Mouse (Mus musculus) mesoderm, embryonic 11.5 days (tissue): ENCODE data around the gene Nxn.
A peak's percentile ranks its signal among the peaks of the same experiment; 100 is the strongest.

Experiments used
- DNase-seq: peaks from one replicate; pipeline ENCODE4 v3.0.0-alpha.2; 2012; ENCODE audit warnings: low read depth, low spot score

Gene Nxn

DNA sequence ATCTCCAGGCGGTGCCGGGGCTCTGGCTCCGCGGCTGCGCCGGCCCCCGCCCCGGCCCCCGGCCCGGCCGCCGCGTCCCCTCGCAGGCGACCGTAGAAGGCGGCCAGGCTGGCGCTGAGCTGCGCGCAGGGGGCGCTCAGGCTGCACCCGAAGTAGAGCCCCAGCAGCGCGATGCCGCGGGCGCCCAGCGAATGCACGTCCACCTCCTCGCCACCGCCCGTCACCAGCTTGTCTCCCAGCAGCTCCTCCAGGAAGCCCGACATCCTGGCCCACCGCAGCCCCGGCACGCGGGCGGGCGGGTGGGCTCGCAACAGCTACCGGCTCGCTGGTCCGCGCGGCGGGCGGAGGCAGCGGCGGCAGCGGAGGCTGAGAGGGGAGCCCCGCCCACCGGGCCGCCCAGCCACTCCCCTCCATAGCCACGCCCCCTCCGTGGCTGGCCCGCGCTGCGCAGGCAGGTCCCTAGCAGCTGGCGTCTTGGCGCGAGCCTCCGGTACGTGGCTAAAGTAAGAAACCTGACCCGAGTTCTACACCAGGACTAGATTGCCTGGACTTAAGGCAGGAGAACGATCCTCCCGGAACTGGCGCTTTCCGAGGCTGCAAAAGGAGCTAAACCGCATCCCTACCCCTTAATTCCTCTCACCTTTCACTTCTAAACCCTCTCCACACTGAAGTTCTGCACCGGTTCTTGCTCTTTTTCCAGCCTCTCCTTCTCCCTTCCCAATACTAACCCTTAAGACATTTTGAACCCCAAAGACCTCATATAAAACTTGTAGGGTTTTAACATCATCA lies at the start of gene Nxn:
Gene Nxn, minus strand, starts transcription at position 343 of the 789 bp plus-strand sequence.
- peak; percentile 93 for DNase-seq

DNA sequence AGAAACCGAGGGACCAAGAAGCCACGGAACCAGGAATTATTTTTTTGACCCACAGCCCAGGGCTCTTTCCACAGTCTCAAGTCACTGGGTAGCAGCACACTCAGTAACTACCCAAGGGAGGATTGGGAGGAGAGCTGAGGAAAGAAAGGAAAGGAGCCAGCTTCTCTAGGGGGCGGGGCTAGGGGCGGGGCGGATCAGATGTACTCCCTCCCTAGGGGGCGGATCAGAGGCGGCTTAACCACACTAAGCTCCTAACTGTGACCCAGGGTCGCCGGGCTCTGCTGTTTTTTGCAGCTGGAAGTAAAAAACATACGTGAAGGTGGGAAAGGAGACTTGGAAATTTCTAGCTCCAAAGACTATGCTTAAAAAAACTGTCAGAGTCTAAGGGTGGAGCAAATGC lies 47.3 kb upstream of the Nxn start:
- peak; percentile 68 for DNase-seq

DNA sequence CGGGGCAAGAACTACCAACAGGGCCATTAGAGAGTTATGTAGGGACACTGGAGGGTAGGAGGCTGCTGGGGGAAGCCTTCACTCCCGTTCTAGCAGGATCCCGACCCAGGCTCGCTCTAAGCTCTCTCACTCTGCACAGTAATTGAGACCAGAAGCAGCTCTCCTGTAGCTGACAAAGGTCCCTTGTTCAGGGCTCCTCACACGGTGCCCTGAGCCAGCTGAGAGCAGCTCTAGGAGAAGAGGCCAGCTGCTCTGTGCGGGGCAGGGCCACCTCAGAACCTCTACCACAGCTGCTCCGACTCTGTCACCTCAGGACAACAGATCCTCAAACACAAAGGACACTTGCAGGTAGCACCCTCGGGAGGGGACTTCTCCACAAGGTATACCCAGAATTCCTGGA lies 46.5 kb upstream of the Nxn start:
- DNase-seq: peak; percentile 52

DNA sequence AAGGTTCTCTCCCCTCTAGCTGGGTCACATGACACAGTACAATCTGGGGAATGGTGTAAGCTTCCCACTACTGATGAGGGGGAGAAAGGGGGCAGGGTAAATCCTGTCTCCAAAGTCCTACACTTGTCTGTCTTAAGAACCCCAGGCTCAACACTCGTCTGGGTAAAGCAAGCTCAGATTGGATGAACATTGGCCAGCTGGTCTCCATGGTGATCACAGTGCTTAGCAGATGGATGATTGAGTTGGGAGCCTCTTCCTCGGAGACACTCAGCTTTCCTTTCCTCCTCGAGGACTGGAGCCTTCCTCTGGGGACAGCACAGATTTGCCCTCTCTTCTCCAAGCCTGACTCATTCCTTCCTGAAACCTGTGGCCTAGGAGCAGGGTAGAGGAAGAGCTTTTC lies 40.7 kb upstream of the Nxn start:
- DNase-seq: no peak

DNA sequence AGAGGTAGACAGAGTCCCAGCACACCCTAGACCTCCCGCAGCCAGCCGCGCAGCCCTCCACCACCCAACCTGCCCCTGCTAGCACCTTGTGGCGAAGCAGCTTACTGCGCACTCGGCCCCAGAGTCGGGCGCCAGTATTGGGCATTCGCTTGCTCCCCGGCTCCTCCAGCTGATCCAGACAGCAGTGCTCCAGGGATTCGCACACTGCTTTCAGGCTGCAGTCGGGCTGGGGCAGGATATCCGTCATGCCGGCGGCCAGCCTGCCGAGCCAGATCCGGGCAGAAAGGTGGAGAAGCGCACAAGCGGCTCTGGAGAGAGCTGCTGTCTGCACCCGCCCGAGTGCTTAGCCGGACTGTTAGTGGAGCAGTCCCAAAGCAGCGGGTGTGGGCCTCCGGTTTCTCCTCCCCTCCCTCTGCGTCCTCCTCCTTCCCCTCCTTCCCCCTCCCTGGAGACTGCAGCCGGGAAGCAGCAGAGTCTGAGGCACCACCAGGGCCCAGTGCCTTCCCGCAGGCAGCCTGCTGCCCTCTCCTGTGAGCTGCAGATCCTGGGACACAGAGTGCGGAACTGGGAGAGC lies 38.0 kb upstream of the Nxn start:
- DNase-seq: peak; percentile 62

DNA sequence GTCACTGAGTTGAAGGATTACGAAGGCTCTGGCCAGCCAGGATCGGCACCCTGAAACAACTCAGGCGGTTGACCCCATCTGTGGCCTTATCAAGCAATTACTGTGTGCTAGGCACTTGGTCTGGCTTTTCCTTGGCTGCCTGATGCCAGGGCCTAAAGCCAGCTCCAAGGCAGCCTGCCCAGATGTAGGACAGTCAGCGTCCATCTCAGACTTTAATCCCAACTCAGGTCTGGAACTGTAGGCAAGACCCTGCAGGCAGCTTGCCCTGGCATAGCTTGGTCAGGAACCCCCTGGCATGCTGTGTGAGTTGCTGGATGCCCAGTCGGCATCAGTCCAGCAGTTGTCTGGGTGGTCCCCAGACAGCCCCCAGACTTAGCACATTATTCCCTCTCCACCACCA lies 37.1 kb upstream of the Nxn start:
- no peak for DNase-seq

DNA sequence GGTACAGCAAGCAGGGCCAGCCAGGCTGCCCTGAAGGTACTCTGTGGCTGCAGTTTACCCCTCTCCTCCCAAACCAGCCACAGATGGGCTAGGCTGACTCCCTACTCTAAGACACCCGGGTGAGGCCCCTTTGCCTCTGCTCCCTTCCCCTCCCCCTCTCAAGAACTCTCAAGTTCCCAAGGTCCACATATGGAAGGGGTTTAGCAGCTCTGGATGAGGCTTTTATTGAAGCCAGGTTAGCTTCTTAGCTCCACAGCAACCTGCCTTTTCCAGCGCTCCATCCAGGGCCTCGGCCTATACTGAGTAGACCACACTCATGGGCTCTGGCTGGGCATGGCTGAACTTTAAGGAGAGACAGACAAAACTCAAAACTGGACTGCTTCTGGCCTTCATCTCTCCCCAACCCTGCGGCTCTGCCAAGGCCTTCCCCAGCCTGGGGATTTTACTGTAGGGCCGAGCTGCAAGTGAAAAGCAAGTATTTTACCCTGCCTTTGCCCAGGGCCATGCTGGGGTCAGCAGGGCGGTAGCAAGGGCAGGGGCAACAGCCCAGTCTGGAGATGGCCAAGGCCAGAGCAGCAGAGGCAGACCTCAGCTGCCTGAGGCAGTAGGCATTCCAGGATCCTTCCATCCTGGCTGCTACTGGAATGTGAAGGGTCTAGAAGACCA lies 31.2 kb upstream of the Nxn start:
- peak; percentile 62 for DNase-seq

DNA sequence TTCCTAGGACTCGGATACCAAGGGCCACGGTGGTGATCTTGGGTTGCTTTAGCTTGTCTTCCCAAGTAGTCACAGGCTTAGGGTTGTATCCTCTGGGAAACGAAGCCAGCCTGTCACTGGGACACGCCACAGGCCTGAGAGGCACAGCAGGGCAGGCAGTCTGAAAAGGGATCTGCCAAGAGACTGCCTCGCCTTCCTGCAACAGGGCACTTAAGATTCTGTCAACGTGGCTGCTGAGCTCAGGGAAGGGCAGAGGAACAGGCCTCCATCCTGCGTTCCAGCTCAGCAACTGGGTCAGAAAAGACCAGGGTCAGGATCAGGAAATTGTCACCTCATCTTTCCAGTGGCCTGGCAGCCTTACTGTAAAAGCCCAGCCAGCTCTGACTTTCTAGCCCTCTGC lies 30.6 kb upstream of the Nxn start:
- DNase-seq: no peak

DNA sequence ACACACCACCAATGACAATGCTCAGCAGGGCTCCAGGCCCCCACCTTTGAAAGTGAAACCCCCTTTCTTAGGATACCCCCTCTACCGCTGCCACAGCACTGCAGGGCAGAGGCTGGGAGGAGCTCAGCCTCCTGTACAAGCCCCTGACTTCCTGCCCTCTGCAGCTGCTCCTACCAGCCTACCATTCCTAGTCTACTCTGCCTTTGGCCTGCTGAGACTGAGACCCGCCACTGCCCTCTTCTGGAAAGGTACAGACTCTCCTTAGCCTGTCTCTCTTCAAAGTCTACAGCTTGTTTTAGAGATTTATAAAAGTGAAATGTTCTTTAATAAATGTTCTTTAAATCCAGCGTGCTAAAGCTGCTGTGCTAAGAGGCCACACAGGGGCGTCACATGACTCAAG lies 30.1 kb upstream of the Nxn start:
- no peak for DNase-seq

DNA sequence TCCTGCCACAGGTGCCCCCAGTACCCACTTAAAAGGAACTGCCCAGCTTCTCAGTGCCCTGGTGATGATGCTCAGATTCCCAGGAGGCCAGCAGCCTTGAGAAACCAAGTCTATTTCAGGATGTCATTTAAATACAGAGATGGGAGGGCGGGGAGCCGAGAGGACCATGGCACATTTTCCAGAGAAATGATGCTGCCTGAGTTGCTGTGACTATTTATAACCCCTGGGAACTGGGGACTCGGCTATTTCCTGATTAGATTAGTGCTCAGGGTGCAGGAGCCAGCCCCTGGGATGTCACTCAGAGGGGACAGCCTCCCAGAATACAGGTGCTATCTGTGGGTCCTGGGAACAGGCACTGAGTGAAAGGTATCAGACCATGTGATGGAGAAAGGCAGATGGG lies 28.8 kb upstream of the Nxn start:
- DNase-seq: no peak

DNA sequence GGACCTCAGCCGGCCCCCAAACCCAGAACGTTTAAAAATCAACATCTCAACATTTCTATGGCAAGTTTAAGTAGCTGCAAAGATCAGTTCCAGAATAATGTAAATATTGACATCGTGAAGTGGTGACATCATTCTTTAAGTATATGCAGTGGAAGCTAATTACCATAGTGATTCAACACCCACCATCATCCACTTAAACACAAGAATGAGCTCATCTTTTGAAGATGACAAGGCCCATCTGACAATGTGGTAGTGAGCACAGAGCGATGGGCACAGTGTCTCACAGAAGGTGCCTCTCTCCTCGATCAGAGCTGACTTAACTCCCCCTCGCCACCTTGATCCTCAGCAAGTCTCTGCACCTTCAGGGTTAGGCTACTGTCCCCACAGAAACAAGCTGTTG lies 26.8 kb upstream of the Nxn start:
- DNase-seq: no peak

DNA sequence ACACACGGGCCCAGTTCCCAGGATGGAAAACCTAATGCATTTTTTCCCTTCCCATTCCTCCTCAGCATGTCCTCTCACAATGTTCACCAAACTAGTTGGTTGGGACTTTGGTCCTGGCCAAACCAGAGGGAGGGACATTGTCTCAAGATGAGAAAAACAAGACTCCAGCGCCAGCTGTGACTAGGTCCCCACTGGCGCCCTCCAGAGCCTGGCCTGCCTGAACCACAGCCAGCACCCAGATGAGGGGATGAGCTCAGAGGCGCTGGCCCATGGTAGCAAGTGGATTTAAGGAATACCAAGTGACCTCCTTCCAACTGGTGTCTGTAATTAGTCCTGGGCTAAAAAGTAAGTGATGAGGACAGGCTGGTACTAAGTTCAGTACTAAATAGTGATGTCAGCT lies 22.0 kb upstream of the Nxn start:
- DNase-seq: no peak

DNA sequence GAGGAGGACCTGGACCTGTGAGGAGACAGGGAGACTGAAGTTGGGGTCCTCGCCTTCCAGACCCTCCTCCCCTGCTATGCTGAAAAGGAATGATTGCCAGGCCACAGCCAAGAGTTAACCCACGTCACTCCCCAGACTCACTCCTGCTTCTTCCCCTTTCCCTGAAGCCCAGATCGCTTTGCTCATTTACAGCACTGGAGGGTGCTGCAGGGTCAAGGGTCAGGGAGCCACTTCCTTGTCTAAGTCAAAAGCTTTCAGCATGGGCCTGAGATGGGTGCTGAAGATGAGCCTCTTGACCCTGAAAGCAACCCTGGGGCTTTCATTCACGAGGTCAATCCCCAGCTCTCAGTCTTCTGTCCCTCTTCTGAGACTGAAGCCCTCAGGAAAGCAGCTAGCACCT lies 20.2 kb upstream of the Nxn start:
- no peak for DNase-seq

DNA sequence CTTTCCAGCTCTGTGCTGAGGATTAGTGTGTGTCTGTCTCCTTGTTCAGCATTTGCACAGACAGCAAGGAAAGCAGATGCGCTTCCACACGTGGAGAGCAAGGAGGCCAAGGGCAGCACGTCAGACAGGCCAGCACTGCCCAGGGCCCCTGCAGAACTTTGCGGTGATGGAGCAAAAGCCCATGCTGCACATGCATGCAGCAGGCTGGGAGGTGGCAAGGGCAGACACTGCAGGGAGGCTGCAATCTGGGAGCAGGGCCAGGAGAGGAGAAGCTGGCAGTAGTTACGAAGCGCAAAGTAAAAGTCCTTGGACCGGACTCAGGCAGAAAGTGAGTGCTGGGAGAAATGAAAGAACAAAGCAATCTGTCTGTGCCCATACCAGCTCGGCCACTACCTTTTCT lies 19.5 kb upstream of the Nxn start:
- no peak for DNase-seq

DNA sequence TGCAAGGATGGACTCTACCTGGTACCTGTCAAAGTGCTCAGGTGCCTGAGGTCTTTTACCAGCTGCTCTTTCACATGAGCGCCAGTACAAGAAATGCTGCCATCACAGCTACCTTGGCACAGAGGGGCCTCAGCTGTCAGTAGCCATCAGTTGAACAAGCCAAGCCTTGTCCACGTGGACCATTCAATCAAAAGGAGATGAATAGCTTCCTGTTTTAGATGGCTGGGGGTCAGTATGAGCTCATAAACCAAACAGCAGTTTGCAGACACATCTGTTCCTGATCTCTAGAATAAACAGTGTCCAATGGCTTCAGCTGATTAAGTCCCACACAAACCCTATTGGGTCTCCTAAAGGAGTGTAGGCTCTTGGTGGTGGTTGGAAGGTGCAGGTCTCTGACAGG lies 17.0 kb upstream of the Nxn start:
- DNase-seq: peak; percentile 43

DNA sequence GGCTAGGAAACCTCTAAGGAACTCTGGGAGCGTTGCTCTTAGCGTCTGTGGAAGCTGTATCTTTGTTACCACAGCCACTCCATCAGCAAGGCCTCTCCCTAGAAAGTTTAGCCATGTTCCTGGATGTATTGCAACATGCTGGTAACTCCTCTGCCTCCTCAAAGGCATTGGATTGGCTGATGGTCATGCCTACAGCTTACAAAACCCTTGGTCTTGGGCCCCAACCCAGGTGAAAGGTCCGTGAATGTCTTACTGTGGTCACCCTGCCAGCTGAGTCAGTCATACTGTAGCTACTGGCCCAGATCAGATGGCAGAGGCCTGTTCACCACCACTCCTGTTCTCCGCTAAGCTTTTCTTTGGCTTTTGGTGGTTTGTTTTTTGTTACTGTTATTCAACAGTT lies 16.1 kb upstream of the Nxn start:
- no peak for DNase-seq

DNA sequence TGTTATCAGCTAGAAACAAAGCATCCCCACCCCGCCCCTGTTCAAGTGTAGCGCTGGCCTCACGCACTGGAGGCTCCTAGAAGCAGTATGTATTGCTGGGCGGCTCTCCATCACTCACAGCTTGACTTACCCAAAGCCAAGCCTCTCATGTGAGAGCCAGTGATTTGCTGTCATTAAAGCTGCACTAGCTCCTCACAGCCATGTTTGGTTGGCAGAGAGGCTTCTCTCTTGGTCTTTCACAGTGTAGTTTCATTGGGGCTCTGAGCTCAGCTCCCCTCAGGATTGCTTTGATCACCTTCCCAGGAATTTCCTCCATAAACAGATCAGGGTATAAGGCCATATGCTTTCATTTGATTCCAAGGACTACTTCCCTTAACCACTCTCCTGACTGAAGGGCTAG lies 14.3 kb upstream of the Nxn start:
- DNase-seq: no peak

DNA sequence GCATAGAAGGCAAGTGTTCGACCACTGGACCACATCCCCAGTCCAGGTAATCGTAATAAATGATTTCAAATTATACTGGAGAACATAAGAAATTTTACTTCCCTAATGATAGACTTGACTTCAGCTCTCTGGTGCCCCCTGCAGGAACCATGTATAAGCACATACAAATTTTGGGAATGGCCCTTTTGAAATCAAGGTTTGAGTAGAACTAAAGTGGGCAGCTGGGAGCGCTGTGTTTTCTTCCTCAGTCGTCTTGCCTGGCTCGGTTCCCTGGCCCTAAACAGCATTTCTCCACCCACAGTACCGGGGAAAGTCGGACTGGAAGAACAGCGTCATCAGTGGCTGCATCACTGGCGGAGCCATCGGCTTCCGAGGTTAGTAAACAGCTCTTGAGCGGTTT lies 11.9 kb upstream of the Nxn start:
- DNase-seq: peak; percentile 78

DNA sequence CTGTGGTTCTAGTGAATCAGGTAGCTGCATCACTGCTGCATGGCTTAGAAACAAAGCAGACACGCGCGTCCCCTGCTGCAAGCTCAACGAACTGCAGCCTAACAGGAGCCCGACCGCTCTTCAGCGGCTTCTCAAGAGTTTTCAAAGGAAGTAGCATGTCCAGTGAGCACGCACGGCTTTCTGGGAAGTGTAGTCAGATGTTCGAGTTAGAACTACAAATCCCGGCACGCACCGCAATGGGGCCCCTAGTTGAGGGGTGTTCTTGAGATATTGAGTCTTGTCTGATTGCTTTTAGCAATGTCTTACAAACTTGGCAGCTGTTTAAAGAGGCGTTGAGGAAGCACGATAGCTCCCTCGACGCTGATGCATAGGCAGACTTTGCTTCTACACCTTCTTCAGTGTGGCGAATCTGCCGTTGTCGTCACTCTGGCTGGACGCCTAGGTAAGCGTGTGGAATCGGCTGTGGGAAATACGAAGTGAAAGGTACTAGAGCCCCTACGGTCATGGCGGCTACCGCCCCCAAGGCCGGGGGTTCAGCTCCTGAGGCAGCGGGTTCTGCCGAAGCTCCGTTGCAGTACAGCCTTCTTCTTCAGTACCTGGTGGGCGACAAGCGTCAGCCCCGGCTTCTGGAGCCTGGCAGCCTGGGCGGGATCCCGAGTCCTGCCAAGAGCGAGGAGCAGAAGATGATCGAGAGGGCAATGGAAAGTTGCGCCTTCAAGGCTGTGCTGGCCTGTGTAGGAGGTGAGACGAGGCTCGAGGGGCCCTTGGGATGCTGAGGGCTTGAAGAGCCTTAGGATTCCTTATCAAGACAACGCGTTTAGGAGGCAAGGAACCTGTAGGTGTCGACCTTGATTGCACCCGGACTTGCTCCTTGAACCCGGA lies 8.0 kb upstream of the Nxn start, which contains the start of gene Timm22:
Gene Timm22, plus strand, starts transcription at position 251 of the 882 bp plus-strand sequence.
- DNase-seq: peak; percentile 98

DNA sequence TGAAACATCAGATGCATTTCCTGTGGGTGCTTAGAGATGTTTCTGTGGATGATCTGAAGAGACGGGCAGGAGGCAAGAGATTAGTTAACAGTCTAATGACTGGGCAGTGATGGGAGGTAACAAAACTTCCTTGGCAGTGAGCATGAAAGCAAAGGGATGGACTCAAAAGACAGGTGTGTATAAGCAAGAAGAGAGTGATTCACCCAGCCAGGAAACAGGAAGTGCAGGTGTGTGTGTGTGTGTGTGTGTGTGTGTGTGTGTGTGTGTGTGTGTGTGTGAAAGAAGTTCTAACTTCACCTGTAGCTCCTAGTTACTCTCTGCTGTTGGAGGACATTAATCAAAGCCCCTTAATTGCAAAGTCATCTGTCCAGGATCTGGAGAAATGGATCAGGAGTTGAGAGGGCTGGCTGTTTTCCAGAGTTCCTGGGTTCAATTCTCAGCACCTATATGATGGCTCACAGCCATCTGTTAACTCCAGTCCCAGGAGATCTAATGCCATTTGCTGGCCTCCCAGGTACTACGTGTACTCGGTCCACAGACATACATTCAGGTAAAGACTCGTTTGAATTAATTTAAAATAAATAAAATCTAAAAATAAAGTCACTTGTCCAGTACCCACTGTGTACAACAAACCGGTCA lies 6.8 kb upstream of the Nxn start:
- DNase-seq: no peak

DNA sequence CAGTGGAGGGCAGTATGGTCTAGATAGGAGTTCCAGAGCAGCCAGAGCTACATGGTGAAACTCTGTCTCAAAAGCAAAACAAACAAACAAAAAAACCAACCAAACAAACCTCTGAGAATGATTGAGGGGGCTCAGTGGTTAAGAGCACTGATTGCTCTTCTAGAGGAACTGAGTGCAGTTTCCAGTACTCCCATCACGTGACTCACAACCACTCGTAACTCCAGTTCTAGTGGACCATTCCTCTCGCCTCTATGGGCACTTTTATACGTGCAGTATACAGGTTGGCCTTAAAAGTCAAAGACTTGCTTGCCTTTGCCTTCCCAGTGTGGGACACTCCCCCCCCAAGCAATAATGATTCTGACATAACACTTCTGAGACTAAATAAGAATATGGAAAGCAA lies 6.2 kb upstream of the Nxn start:
- DNase-seq: no peak

DNA sequence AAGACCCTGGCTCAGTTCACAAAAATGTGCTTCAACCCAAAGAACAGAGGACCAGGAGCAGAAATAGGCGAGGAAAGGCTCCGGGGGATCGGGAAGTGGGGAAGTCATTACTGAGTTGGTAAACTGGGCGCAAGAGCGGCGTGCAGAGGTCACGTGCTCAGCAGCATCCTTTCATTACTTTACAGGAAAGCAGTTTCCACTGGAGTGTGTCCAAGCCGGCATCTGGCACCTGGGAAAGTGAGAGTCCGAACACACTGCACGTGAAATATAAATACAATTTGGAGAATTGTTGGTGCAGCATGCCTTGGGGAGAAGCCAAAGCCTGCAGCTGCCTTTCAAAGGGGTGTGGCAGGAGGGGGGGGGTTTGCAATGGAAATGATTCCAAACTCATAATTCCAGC lies 2.5 kb upstream of the Nxn start:
- DNase-seq: no peak
